Mouse (Mus musculus) myocyte (in vitro differentiated cells): Measurements from ENCODE around the gene Med16.

ENCODE experiments used
- MYOG ChIP-seq, 3 experiments: IDR thresholded peaks; one replicate each; pipeline ENCODE4 v1.6.1; 2011; ENCODE audit warnings: control low read depth in 2 of 3, low read depth in 2 of 3, mild to moderate bottlenecking in 2 of 3; ENCODE audit not compliant: insufficient read length in 2 of 3, control insufficient read depth in 1 of 3, insufficient read depth in 1 of 3
- POLR2A ChIP-seq: IDR thresholded peaks from one replicate; pipeline ENCODE4 v1.6.1; 2011; ENCODE audit warnings: low read depth, mild to moderate bottlenecking, control low read depth, moderate library complexity; ENCODE audit not compliant: insufficient read length
- REST ChIP-seq: IDR thresholded peaks from one replicate; pipeline ENCODE4 v1.6.1; 2011; ENCODE audit warnings: mild to moderate bottlenecking, control low read depth, moderate library complexity; ENCODE audit not compliant: insufficient read depth, insufficient read length

DNA sequence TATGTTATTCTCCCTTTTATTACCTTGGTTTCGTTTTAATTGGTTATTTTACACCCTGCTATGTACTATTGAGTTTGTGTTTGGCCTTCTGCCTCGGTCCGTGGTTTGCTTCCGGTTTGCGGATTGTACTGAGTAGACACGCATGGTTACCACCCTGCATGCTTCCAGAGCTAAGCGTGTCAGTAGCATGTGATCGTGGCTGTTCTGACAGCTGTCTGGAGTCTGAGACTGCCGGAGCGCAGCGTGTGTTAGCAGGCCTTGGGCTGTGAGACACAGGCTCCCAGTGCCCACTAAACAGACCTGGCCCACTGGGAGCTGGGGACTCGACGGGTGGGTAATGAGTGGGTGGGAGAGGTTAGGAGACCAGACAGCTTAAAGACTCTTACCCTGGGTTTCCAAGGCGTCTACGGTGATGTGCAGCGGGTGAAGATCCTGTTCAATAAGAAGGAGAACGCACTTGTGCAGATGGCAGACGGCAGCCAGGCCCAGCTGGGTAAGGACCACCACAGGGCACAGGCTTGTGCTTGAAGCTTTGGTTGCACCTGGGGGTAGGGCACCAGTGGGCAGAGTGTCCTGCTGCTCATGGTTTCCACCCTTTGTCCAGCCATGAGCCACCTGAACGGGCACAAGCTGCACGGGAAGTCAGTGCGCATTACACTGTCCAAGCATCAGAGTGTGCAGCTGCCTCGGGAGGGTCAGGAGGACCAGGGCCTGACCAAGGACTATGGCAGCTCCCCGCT lies 46.5 kb downstream of the Med16 start:
- TF ChIP-seq MYOG (IDR thresholded peaks at IDR 0.05; ENCODE audit: control insufficient read depth in 1 of 3, insufficient read depth in 1 of 3, insufficient read length in 2 of 3, low read depth in 2 of 3) (no peak), REST (no peak), POLR2A (no peak)
